Mouse (Mus musculus) heart, postnatal 0 days (tissue): Measurements from ENCODE around the gene Camk2n1.

ENCODE experiments used
- CTCF ChIP-seq: IDR thresholded peaks from 2 replicates; pipeline ENCODE4 v1.5.1; 2016; ENCODE audit warnings: antibody characterized with exemption, control low read depth, low read depth
- EP300 ChIP-seq: IDR thresholded peaks from 2 replicates; pipeline ENCODE4 v1.6.1; 2016; ENCODE audit warnings: antibody characterized with exemption, low read depth

- no peak for TF ChIP-seq EP300
- no peak for TF ChIP-seq CTCF
These were observed 37.7 kb upstream of the Camk2n1 start for GRCm38 (mm10) chr4:138416414-138416813.
